Mouse (Mus musculus): Measurements from ENCODE around the gene Col9a1.

GRCm38 (mm10) chr1:24194111-24194510, 16.7 kb downstream of the Col9a1 start:
- TF ChIP-seq CTCF (IDR thresholded peaks at IDR 0.05; ENCODE audit: control insufficient read depth, insufficient read depth, low read length) = no peak
- TF ChIP-seq POLR2A (IDR thresholded peaks at IDR 0.05; ENCODE audit: borderline replicate concordance, control insufficient read depth, low read depth, low read length) = no peak
